Mouse (Mus musculus) T-helper 17 cell (primary cell): Measurements from ENCODE around the gene Tnfrsf26.
"Not testable (repeated sequence)": the region's sequence is repeated elsewhere in the genome, so short reads cannot be mapped to it uniquely, and the experiment has no call there.

ENCODE experiments used
- in situ Hi-C, 2 experiments: fragments of 300-600 bp; cut with MboI, MseI; formaldehyde crosslinking; loops; 1 replicate in 1 of 2; 2 replicates in 1 of 2; pipeline ENCODE4 v1.15.1; 2025; ENCODE audit warnings: high pct_unique_total_duplicates in 2 of 2

Tnfrsf26 gene

DNA sequence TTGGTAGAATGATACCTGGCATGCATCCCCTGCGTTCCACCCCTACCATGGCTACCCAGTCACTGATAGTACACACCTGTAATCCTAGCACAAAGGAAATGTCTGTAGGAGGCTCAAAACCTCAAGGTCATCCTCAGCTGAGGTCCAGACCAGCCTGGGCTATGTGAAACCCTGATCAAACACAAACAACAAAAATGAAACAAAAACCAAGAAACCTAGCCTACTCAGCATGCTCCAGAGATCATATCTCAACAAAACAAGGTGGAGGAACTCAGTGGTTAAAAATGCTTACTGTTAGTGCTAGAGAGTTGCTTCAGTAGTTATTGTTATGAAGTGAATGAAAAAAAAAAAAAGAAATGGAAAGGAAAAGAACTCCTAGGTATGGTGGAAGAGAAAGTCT lies at the start of gene Tnfrsf26:
Gene Tnfrsf26, minus strand, starts transcription at position 183 of the 400 bp plus-strand sequence.
- in situ Hi-C loops, result no loop called here

DNA sequence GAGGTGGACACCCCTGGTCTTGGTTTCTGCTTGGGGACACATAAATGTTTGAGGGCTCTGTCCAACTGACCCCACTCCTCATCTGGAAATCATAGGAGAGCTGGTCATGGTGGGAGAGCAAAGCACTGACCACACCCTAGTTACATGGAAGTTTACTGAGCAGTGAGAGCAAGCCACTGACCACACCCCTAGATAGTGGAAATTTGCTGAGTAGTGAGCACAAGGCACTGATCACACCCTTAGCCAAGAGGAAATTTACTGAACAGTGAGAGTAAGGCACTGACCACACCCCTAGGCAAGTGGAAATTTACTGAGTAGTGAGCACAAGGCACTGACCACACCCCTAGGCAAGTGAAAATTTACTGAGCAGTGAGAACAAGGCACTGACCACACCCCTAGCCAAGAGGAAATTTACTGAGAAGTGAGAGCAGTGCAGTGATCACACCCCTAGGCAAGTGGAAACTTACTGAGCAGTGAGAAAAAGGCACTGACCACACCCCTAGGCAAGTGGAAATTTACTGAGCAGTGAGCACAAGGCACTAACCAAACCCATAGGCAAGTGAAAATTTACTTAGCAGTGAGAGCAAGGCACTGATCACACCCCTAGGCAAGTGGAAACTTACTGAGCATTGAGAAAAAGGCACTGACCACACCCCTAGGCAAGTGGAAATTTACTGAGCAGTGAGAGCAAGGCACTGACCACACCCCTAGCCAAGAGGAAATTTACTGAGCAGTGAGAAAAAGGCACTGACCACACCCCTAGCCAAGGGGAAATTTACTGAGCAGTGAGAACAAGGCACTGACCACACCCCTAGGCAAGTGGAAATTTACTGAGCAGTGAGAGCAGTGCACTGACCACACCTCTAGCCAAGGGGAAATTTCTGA lies 38.1 kb upstream of the Tnfrsf26 start:
- in situ Hi-C loops, result no loop called here

DNA sequence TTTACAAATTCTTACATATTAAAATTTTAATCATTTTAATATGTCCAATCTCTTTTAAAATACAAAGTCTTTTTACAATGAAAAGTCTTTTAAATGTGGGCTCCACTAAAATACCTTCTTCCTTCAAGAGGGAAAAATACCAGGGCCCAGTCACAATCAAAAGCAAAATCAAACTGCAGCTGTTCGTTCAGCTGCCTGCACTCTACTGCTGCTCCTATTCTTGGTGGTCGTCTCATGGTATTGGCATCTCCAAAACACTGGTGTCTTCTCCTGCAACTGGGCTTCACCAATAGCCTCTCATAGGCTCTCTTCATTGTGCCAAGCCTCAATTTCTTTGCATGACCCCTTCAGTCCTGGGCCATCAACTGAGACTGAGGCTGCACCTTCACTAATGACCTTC lies 34.9 kb upstream of the Tnfrsf26 start:
- in situ Hi-C loops, result no loop called here

DNA sequence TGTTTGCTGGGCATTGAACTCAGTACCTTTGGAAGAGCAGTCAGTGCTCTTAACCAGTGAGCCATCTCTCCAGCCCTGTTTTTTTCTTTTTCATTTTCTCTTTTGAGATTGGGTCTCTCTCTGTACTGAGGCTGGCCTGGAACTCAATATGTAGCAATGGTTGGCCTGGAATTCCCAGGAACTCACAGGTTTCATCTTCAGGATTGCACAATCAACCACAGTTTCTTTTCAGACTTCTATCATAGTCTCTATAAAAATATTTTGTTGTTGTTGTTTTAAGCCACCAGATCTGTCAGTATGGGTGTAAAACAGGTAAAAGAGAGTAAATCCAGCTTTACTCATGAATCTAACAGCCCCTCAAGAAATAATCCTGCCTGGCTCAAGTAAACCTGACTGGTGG lies 32.3 kb upstream of the Tnfrsf26 start:
- in situ Hi-C loops, result no loop called here

DNA sequence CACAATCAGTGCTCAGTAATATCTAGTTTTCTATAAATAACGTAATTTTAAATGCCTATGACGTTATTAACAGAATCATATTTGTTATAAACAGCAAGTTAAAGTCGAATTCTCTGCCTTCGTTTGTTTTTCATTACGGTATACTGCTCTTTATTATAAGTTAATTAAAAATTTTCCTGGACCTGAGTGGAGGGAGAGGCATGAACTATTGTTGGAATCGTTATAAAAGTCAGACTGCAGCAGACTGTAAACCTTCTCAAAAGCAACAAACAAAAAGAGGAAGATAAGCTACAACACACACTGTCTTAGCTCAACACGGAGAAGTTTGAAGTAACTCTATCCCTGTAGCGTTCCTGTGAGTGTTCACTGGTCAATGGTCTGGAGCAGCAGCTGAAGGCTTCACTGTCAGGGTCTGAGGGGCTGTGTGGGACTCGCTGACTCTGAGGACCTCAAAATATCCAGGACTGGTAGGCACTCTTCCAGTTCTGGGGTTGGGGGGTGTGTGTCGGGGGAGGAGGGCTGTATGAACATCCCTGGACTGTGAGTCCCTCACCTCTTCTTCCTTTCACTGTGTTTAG lies 21.3 kb upstream of the Tnfrsf26 start:
- in situ Hi-C loops, result loop anchor here in 1 of 2 experiments (5.0 kb wide), 1 partner anchor 42 kb away; no protein-coding TSS in a partner anchor

DNA sequence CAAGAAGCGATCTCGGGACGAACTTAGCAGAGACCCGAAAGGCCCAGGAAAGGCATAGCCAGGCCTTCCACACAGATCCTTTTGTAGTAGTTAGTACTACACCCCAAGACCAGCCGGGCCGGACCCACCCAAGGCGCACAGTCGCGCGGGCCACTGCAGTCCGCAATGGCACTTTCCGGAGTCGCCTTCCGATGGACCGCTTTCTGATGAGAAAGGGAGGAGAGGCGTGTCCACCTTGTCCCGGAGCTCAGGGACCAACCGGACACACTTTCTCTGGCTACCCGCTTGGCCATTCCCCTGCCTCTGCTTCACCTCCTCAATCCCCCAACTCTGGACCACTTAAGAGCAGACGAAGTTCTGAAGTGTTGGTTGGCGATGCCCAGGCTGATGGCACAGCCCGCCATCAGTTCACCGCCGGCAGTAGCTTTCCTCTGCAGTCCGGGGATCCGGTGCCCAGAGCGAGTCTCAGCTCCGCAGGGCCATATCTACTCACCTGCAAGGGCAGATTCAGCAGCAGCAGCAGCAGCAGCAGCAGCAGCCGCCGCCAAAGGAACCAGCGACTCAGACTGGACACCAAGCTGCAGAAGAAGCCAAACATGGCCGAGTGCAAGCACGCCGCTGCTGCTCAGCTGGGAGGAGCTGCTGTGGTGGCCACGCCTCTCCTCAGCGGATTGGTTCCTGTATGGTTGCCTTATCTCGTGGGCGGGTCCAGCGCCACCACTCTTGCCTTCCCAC lies 20.7 kb upstream of the Tnfrsf26 start, which contains the start of gene Tnfrsf22:
Gene Tnfrsf22, minus strand, starts transcription at position 628 of the 735 bp plus-strand sequence.
- in situ Hi-C loops, result no loop called here

DNA sequence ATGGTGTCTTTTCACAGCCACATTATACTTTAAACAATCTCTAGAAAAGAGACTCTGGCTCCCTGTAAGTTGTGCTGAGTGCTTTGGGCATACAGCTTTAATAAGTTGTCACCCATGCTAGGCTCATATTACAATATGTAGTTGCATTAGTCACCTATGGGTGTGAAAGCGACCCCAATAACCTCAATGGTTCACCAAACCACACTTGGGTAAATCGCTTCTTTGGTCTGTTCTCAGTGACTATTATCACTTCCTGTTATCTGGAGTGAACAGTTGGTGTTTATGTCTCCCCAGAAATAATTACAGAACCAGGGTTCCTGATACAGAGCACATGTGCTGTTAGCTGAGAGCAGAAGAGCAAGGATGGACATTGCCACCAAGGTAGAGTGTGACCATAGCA lies 15.4 kb upstream of the Tnfrsf26 start:
- in situ Hi-C loops, result not testable (repeated sequence)

DNA sequence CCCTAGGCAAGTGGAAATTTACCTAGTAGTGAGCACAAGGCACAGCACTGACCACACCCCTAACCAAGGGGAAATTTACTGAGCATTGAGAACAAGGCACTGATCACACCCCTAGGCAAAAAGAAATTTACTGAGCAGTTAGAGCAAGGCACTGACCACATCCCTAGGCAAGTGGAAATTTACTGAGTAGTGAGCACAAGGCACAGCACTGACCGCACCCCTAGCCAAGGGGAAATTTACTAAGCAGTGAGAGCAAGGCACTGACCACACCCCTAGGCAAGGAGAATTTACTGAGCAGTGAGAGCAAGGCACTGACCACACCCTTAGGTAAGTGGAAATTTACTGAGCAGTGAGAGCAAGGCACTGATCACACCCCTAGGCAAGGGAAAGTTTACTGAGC lies 8.2 kb upstream of the Tnfrsf26 start:
- in situ Hi-C loops, result no loop called here

DNA sequence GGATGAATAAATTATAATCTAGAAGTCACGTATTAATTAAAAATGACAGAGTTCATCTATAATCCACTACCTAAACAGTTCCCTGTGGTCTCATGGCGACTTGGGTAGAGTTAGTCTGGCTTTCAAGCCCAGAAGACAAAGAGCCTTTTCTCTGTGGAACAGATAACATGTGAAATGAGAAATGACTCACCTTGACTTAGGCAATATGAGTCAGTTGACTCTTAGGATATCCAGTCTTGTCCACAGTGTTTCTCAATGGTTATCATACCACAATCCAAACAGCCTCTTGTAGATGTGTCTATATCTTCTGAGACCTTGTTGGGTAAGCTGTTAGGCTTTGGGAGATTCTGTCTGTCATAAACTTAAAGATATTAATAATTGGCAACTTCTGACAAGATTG lies 3.0 kb upstream of the Tnfrsf26 start:
- in situ Hi-C loops, result no loop called here

DNA sequence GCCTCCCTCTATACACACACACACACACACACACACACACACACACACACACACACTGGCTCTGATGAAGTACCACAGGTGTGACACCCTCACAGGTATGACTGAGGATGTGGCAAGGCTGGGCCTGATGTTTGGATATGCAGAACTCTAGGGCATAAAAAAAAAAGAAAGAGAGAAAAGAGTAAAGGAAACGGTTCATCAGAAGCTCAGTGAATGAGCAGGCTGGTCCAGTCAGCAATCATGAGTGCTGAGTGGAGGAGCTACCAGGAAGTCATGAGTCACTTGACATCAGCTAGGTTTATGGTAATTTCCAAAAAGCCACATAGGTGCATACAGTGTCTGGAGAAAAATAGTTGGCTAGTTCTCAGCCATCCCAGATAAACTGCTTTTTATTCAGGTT lies 979 bp upstream of the Tnfrsf26 start:
- in situ Hi-C loops, result no loop called here

DNA sequence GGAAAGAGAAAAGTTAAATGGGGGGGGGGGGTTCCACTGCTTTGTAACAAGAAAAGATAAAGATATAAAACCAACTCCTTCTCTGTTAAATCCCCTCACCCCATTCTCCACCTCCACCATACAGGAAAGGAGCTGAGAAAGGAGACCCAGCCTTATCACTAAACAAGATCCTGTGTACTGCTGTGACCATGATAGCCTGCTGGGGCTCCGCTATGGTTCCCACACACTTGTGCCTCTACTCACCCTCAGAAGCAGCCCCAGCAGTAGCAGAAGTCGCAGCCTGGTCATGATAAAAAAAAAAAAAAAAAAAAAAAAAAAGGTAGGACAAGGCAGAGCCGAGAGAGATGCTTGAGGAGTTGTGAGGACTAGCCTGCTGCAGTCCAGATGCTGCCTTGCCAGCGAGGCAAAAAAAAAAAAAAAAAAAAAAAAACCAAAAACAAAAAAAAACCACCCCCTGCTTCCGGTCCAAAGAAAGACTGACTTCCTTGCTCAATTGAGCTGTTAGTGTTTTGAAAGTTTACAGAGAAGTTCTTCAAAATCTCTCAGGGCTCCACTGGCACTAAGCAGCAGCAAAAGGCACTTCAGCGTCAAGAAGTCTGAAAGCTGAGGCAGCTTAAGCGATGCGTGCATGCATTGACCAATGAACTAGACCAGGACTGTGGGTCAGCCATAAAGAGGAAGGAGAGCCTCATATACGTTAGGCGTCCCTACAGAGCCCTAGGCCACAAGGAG lies 801 bp downstream of the Tnfrsf26 start:
- in situ Hi-C loops, result no loop called here

DNA sequence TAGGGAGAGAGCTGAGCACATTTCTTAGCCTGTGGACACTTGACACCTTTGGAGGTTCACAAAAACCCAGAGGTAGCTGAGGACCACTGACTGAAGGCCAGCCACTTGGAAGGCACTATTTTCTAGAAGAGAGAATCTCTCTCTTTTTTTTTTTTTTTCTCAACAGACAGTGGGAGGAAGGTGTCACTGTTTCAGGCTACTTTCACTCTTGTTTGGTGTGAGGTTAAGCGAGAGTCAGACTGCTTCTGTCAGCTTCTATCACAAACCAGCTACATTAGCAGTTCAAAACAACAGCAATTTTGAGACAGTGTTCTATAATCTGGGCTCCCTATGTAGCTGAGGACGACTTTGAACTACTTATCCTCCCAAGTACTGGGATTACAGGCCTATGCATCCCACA lies 2.3 kb downstream of the Tnfrsf26 start:
- in situ Hi-C loops, result no loop called here

DNA sequence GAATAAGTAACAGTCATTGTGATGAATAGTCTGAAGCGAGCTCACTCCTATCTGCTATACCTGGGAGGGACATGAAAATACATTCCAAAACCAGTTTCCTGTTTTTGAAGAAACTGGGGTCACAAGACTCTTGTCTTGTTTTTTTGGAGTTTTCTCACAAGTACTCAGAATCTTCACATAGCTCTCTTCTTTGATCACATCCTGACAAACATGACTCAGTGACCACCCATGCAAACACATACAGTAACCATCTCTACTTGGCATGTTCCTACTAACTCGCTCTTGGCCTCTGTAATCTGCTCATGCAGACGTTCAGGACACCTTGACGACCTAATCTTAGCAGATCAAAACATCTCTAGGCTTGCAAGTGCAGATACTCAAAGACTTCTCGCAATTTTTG lies 3.4 kb downstream of the Tnfrsf26 start:
- in situ Hi-C loops, result no loop called here

DNA sequence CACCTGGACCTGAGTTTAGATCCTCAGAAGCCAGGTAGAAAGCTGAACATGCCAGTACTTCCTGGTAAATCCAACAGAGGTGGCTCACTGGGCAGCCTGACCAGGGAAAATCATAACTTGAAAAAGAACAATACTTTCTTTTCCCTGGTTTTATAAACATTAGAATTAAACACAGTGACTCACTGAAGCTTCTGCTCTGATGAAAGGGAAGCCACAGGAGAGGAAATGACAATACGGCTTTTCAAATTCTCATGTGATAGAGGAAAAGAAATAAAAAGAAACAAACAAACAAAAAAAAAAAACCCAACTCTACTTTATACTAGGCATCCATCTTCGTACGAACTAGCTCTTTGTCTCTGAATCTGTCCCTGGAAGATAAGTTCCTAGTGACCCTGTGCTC lies 4.0 kb downstream of the Tnfrsf26 start:
- in situ Hi-C loops, result no loop called here

DNA sequence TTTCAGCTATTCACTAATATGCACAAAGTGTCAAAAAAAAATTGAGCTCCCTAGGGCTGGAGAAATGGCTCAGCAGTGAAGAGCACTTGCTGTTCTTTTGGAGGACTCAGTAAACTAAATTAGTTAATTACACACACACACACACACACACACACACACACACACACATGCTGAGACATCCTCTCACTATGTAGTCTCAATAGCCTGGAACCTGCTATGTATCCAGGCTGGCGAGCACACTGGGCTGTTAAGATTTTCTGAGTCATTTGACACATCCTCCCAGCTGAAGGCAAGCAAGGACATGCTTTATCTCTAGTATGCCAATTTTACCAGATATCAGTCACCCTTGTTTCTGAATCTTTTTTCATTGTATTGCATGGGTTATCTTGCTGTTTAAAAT lies 7.6 kb downstream of the Tnfrsf26 start:
- in situ Hi-C loops, result no loop called here

DNA sequence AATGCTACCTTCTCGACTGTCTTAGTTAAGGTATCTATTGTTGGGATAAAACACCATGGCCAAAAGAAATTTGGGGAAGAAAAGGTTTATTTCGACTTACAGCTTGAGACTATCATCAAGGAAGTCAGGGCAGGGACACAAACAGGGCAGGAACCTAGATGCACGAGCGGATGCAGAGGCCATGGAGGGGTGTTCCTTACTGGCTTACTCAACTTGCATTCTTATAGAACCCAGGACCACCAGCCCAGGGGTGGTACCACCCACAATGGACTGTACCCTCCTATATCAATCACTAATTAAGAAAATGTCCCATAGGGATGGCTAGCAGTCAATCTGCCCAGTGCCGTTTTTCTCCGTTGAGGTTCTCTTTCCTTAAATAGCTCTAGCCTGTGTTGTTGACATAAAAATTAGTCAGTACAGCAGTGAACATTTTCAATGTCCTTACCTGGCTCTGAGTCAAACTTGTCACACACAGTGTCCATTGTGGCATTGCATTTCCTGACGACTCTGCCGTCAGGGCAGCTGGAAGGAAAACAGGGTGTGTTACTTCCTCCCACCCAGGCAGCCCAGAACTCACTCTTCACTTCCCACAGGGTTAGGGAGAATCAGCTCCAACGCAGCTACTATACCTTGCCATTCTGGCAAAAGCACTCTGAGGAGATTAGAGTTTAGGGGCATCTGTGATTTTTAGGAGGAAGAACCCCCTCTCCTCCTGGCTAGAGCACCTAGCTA lies 14.0 kb downstream of the Tnfrsf26 start:
- in situ Hi-C loops, result loop anchor here in 1 of 2 experiments (5.0 kb wide), 1 partner anchor 78 kb away; no protein-coding TSS in a partner anchor

DNA sequence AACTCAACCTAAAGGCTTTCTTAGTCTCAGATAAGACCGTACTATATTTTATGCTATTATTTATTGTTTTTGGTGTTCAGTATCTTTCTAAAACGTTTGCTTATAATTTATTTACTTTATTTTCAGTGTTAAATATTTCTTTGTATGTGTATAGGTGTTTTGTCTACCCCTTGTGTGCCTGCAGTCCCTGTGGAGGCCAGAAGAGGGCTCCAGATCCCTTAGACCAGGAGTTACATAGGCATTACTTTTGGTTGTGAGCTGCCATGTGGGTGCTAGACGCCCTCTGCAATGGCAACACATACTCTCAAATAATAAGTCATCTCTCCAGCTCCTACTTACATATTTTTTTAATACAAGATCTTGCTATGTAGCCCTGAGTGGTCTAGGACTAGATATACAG lies 16.3 kb downstream of the Tnfrsf26 start:
- in situ Hi-C loops, result no loop called here

DNA sequence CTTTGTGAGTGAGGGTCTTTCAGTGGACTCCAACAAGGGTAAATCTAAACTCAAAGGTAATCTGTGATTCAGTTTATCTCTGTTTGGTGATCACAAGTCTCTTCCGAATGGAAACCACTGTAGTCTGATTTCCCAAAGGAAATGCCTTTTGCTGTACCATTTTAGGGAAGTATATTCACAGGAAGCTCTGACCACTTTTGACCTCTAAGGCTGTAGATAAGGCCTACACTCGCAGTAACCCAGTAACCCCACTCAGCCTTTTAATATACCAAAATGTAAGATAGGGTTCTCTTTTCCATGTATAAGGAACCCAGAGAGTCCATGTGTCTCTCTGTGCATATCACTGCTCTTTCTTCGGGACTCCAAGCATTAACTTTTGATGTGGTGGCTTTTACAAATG lies 23.2 kb downstream of the Tnfrsf26 start:
- in situ Hi-C loops, result no loop called here

DNA sequence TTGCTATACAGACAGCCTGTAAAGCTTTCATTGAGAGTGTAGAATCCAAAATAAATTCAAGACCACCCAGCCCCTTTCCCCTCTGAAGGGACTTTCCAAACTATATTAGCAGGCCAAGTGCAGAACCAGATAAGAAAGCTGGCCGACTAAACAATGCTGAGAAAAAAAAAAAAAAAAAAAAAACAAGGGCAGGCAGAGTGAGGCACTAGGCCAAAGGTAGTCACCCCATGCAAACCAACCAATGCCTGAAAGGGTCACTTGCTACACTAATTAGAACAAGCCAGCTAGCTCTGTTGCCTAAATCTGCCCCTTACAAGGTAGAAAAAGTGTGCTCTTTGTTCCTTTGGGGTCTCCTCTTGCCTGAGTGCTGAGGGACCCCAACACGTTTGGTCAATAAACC lies 23.6 kb downstream of the Tnfrsf26 start:
- in situ Hi-C loops, result no loop called here

DNA sequence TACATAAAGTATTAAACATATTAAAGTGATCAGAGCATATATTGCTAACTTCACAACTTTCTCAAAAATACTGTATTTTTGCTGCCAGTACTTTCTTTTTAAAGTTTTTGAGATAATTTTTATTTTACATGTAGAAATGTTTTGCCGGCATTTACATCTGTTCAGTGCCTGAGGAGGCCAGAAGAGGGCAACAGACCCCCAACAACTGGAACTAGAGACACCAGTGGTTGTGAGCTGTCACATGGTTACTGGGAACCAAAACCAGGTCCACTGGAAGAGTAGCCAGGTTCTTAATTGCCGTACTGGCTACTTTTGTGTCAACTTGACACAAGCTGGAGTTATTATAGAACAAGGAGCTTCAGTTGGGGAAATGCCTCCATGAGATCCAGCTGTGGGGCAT lies 26.8 kb downstream of the Tnfrsf26 start:
- in situ Hi-C loops, result no loop called here

DNA sequence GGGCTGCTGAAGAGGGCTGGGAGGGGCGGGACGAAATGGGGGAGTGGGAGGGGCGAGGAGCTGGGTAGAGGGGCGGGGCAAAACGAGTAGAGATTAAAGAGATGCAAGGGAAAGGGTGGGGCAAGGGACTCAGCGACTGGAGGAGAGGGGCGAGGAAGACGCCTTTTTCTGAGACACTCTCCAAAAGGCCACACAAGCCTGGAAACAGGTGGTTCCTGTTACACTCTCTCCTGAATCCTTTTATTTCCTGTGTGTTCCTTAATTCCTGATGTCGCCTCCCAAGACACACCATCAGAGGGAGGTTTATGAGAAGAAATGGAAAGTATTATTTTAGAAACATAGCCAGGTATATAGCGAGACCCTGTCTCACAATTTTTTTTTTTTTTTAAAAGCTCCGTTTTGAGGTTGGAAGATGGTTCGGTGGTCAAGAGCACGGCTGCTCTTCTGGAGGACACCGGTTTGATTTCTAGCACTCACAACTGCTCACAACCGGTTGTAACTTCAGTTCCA lies 28.2 kb downstream of the Tnfrsf26 start:
- in situ Hi-C loops, result no loop called here
